Mouse (Mus musculus): Measurements from ENCODE around the gene Ccr8.

DNA sequence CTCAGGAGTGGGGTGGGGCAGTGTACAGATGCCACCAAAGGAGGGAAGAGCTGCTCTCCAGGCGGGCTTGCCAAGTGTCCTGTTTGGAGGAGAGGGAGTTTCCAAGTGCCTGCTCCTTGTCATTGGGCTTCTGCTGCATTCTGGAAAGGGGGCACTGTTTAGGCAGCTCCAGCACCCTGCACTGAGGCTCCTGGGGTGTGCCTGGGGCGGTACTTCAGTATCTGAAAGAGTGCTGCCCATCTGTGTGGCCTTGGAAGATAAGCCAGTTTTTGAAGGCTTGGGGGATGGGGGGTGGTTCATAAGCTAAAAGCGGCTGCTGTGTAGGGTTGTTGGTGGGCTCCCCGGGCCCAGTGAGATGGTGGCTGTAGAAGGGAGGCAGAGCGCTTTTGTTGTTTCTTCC is 23.7 kb downstream of the Ccr8 start:
- no peak for TF ChIP-seq CTCF (IDR thresholded peaks at IDR 0.05; ENCODE audit: low read depth, low read length)
- TF ChIP-seq POLR2A (IDR thresholded peaks at IDR 0.05; ENCODE audit: borderline replicate concordance, low read depth, low read length), result no peak
